Mouse (Mus musculus): ENCODE measurements around the gene Clic6. TPM values are rescaled to one million over a fixed set of nuclear protein-coding genes. Genes with fewer than 3 reads are reported as not detected.

Clic6 gene
- polyA plus RNA-seq, 1 experiment = 6.8 TPM

DNA sequence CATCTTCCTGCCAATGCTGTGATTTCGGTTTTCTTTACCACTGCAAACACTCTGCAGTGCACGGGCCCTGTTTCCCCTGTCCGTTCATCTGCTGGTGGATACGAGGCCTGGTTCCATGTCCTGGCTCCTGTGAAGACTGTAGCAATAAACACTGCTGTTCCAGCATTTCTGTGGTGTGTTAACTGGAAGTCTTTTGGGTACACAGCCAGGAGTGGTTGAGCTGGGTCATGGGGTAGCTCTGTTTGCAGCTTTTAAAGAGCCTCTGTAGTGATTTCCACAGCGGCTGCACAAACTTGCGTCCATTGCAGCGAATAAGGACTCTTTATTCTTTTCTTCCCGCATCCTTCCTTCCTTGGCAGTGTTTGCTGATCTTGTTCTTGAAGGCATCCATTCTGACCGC lies 91.8 kb downstream of the Clic6 start:
- Histone ChIP-seq H3K36me3 (ENCODE audit: control insufficient read depth, insufficient read depth, low read length, poor library complexity, severe bottlenecking) (no peaks in the 10 kb centered on the region), H3K27ac (ENCODE audit: insufficient read depth, low read length) (no peak overlapping the region), H3K27me3 (ENCODE audit: control insufficient read depth, insufficient read depth, low read length, poor library complexity, severe bottlenecking) (no peaks in the 10 kb centered on the region), H3K4me1 (ENCODE audit: control insufficient read depth, insufficient read depth, low read length) (no peaks in the 10 kb centered on the region), H3K9ac (ENCODE audit: low read depth, poor library complexity, severe bottlenecking) (no peak overlapping the region), H3K4me3 (ENCODE audit: low read depth, low read length) (no peak overlapping the region), H3K9me3 (replicated peaks; ENCODE audit: control insufficient read depth, insufficient read depth, low read length, poor library complexity, severe bottlenecking) (no peaks in the 10 kb centered on the region)
- TF ChIP-seq POLR2A (IDR thresholded peaks at IDR 0.05; ENCODE audit: insufficient read depth, low read length) = no peak
- TF ChIP-seq EP300 (IDR thresholded peaks at IDR 0.05; ENCODE audit: insufficient read depth, low read depth, low read length) = no peak

DNA sequence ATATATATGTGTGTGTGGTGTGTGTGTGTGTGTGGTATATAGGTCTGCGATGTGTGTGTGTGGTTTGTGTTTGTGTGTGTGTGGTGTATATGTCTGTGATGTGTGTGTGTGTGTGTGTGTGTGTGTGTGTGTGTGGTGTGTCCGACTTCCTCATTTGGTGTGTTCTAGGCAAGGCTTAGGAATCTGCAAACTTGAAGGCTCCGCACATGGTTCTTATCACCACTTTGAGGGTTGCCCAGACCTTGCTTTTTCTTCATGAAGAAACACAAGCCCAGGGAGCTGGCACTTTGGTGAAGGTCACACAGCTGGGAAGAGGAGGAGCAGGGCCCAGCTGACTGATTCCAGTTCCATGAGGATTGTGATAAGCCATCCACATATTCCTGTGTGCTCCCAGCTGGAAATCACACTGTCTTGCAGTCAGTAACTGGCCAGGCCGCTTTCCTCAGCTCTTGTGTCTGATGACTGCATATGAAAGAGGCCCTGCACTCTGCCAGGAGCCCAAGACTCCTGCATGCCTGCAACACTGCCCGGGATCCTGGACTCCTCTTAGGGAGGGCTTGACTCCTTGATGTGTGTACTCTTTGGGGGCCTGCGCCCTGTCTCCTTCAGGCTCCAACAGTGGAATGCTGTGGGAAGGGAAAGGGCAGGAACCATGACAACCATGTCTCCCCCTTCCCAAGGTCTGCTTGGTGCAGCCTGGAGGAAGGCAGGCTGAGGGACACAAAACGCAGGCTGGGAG lies 93.5 kb downstream of the Clic6 start:
- no peaks in the 10 kb centered on the region for H3K27me3 ChIP-seq (ENCODE audit: control insufficient read depth, insufficient read depth, low read length, poor library complexity, severe bottlenecking)
- no peak overlapping the region for H3K27ac ChIP-seq (ENCODE audit: insufficient read depth, low read length)
- H3K9me3 ChIP-seq (replicated peaks; ENCODE audit: control insufficient read depth, insufficient read depth, low read length, poor library complexity, severe bottlenecking) = no peaks in the 10 kb centered on the region
- H3K4me1 ChIP-seq (ENCODE audit: control insufficient read depth, insufficient read depth, low read length) = no peaks in the 10 kb centered on the region
- no peak for TF ChIP-seq EP300 (IDR thresholded peaks at IDR 0.05; ENCODE audit: insufficient read depth, low read depth, low read length)
- TF ChIP-seq POLR2A (IDR thresholded peaks at IDR 0.05; ENCODE audit: insufficient read depth, low read length) = no peak
- no peak for TF ChIP-seq CTCF (IDR thresholded peaks at IDR 0.05; ENCODE audit: low read depth, low read length)
- H3K9ac ChIP-seq (ENCODE audit: low read depth, poor library complexity, severe bottlenecking) = no peak overlapping the region
- H3K36me3 ChIP-seq (ENCODE audit: control insufficient read depth, insufficient read depth, low read length, poor library complexity, severe bottlenecking) = no peaks in the 10 kb centered on the region
- no peak overlapping the region for H3K4me3 ChIP-seq (ENCODE audit: low read depth, low read length)

DNA sequence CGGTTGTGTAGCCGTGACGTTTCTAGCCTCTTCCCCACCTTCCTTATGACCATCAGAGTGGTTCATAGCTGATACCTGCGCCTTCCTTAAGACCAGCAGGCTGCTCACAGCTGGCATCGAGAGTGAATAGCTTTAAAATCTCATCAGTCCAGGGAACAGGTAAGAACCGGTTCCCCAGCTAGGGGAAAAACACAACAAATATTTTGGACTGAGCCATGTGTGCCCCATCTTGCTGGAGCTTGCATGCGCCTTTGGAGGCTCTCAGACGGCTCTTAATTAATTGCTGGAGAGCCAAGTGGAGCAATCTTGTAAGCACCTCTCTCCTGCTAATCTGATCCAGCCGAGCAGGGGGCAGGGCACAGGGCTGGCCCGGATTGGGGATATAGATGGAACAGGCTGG lies 95.4 kb downstream of the Clic6 start:
- TF ChIP-seq EP300 (IDR thresholded peaks at IDR 0.05; ENCODE audit: insufficient read depth, low read depth, low read length) (no peak), CTCF (IDR thresholded peaks at IDR 0.05; ENCODE audit: low read depth, low read length) (no peak), POLR2A (IDR thresholded peaks at IDR 0.05; ENCODE audit: insufficient read depth, low read length) (no peak)
- H3K4me3 ChIP-seq (ENCODE audit: low read depth, low read length) = no peak overlapping the region
- H3K4me1 ChIP-seq (ENCODE audit: control insufficient read depth, insufficient read depth, low read length) = no peaks in the 10 kb centered on the region
- no peak overlapping the region for H3K27ac ChIP-seq (ENCODE audit: insufficient read depth, low read length)
- no peaks in the 10 kb centered on the region for H3K27me3 ChIP-seq (ENCODE audit: control insufficient read depth, insufficient read depth, low read length, poor library complexity, severe bottlenecking)
- no peak overlapping the region for H3K9ac ChIP-seq (ENCODE audit: low read depth, poor library complexity, severe bottlenecking)
- no peaks in the 10 kb centered on the region for H3K9me3 ChIP-seq (replicated peaks; ENCODE audit: control insufficient read depth, insufficient read depth, low read length, poor library complexity, severe bottlenecking)
- no peaks in the 10 kb centered on the region for H3K36me3 ChIP-seq (ENCODE audit: control insufficient read depth, insufficient read depth, low read length, poor library complexity, severe bottlenecking)

DNA sequence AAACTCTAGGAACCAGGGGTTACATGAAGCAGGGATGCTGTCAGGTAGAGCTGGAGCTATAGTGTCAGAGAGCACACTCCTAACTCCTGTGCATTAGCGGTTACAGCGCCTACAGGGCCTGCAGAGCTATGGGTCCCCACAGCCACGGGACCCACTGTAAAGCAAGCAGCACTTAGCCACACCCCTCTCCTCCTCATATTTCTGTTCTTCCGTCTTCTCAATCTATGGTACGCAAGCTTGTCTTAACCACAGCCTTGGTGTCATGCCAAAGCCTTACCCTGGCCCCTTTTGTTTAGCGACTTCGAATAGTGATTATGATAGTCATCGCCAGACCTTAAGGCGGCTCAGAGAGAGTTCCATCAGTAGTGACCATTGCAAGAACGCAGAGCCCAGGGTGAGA lies 96.2 kb downstream of the Clic6 start:
- TF ChIP-seq POLR2A (IDR thresholded peaks at IDR 0.05; ENCODE audit: insufficient read depth, low read length) (no peak), CTCF (IDR thresholded peaks at IDR 0.05; ENCODE audit: low read depth, low read length) (no peak), EP300 (IDR thresholded peaks at IDR 0.05; ENCODE audit: insufficient read depth, low read depth, low read length) (no peak)
- Histone ChIP-seq H3K36me3 (ENCODE audit: control insufficient read depth, insufficient read depth, low read length, poor library complexity, severe bottlenecking) (no peaks in the 10 kb centered on the region), H3K4me3 (ENCODE audit: low read depth, low read length) (no peak overlapping the region), H3K27ac (ENCODE audit: insufficient read depth, low read length) (no peak overlapping the region), H3K27me3 (ENCODE audit: control insufficient read depth, insufficient read depth, low read length, poor library complexity, severe bottlenecking) (no peaks in the 10 kb centered on the region), H3K9ac (ENCODE audit: low read depth, poor library complexity, severe bottlenecking) (no peak overlapping the region), H3K4me1 (ENCODE audit: control insufficient read depth, insufficient read depth, low read length) (no peaks in the 10 kb centered on the region), H3K9me3 (replicated peaks; ENCODE audit: control insufficient read depth, insufficient read depth, low read length, poor library complexity, severe bottlenecking) (no peaks in the 10 kb centered on the region)

DNA sequence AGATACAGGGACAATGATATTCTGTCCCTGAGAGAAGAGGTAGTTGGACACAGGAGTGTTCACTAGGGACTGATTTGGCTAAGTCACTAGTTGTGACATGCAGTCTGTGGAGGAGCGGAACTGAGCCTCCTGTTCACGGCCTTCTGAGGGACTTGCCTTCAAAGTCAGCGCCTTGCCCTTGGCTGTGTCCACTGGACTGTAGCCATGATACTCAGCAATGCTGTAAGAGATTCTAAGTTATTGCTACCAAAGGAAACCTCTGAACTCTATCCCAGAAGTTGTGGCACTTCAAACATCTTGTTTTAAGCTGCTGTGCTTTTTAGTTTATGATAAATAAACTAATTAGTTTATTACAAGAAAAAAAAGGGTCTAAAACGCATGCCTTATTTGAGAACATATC lies 102.3 kb downstream of the Clic6 start:
- no peak overlapping the region for H3K27ac ChIP-seq (ENCODE audit: insufficient read depth, low read length)
- TF ChIP-seq CTCF (IDR thresholded peaks at IDR 0.05; ENCODE audit: low read depth, low read length) = no peak
- TF ChIP-seq EP300 (IDR thresholded peaks at IDR 0.05; ENCODE audit: insufficient read depth, low read depth, low read length) = no peak
- TF ChIP-seq POLR2A (IDR thresholded peaks at IDR 0.05; ENCODE audit: insufficient read depth, low read length) = no peak

More for the DNA sequence above, 102.3 kb downstream of the Clic6 start:
- no peaks in the 10 kb centered on the region for H3K4me1 ChIP-seq (ENCODE audit: control insufficient read depth, insufficient read depth, low read length)
- no peaks in the 10 kb centered on the region for H3K36me3 ChIP-seq (ENCODE audit: control insufficient read depth, insufficient read depth, low read length, poor library complexity, severe bottlenecking)
- H3K4me3 ChIP-seq (ENCODE audit: low read depth, low read length) = no peak overlapping the region
- H3K27me3 ChIP-seq (ENCODE audit: control insufficient read depth, insufficient read depth, low read length, poor library complexity, severe bottlenecking) = no peaks in the 10 kb centered on the region
- no peak overlapping the region for H3K9ac ChIP-seq (ENCODE audit: low read depth, poor library complexity, severe bottlenecking)
- H3K9me3 ChIP-seq (replicated peaks; ENCODE audit: control insufficient read depth, insufficient read depth, low read length, poor library complexity, severe bottlenecking) = no peaks in the 10 kb centered on the region

Other genes starting within 250 kb of the Clic6 start
- not detected in 2 replicates for gene Kcne2, start 193.3 kb upstream of the Clic6 start, polyA plus RNA-seq (2011; ENCODE audit: insufficient read depth, insufficient read length, low read depth, missing spikeins)
- 28.7 and 37.2 TPM in 2 replicates for gene Smim11, start 184.4 kb upstream of the Clic6 start, polyA plus RNA-seq (2011; ENCODE audit: insufficient read depth, insufficient read length, low read depth, missing spikeins)
- gene Fam243, start 164.3 kb upstream of the Clic6 start, polyA plus RNA-seq (2011; ENCODE audit: insufficient read depth, insufficient read length, low read depth, missing spikeins) = not detected in 2 replicates
- gene Kcne1, start 126.3 kb upstream of the Clic6 start, polyA plus RNA-seq (2011; ENCODE audit: insufficient read depth, insufficient read length, low read depth, missing spikeins) = not detected in 2 replicates
- 37.2 and 42.8 TPM in 2 replicates for gene Rcan1, start 14.9 kb upstream of the Clic6 start, polyA plus RNA-seq (2011; ENCODE audit: insufficient read depth, insufficient read length, low read depth, missing spikeins)

Measured in ES-Bruce4 (cell line).